Mouse (Mus musculus) small intestine, adult 2 months (tissue): ENCODE measurements around the gene Olfr1280. TPM values are rescaled to one million over a fixed set of nuclear protein-coding genes. Genes with fewer than 3 reads are reported as not detected.
"Not testable (repeated sequence)": the region's sequence is repeated elsewhere in the genome, so short reads cannot be mapped to it uniquely, and the experiment has no call there.

Experiments used
- H3K27ac ChIP-seq: fragments of 200-500 bp; 2 replicates; pipeline ENCODE4 v1.5.1; 2012; ENCODE audit warnings: low read depth, low read length, control low read depth, inconsistent platforms; ENCODE audit not compliant: insufficient read depth
- H3K27me3 ChIP-seq: fragments of 200-500 bp; 2 replicates; pipeline ENCODE4 v1.6.1; 2012; ENCODE audit warnings: mild to moderate bottlenecking, moderate library complexity, low read length, inconsistent platforms; ENCODE audit not compliant: control insufficient read depth, insufficient read depth
- H3K36me3 ChIP-seq: fragments of 200-500 bp; 2 replicates; pipeline ENCODE4 v1.6.1; 2012; ENCODE audit warnings: mild to moderate bottlenecking, low read length, control low read depth, inconsistent platforms; ENCODE audit not compliant: control insufficient read depth, insufficient read depth
- H3K4me1 ChIP-seq: fragments of 200-500 bp; 2 replicates; pipeline ENCODE4 v1.6.1; 2012; ENCODE audit warnings: low read length, inconsistent platforms, mixed read lengths; ENCODE audit not compliant: control insufficient read depth, insufficient read depth, insufficient read length
- H3K4me3 ChIP-seq: fragments of 200-500 bp; 2 replicates; pipeline ENCODE4 v1.5.1; 2012; ENCODE audit warnings: low read depth, mild to moderate bottlenecking, control low read depth, inconsistent platforms, low read length, moderate library complexity
- CTCF ChIP-seq: fragments of 200-500 bp; IDR thresholded peaks from 2 replicates; pipeline ENCODE4 v1.5.1; 2012; ENCODE audit warnings: low read depth, mild to moderate bottlenecking, control low read depth, inconsistent platforms, low read length, moderate library complexity, mixed read lengths; ENCODE audit not compliant: insufficient replicate concordance, insufficient read length; ENCODE audit errors: extremely low read depth
- POLR2A ChIP-seq: fragments of 200-500 bp; IDR thresholded peaks from 2 replicates; pipeline ENCODE4 v1.6.1; 2012; ENCODE audit warnings: low read depth, mild to moderate bottlenecking, control low read depth, inconsistent platforms, low read length, moderate library complexity
- WGBS: fragments of 180-500 bp; shearing (Covaris S2); methylation state at CpG from one replicate; pipeline ENCODE4 v1.1.7; 2018; 5-methylcytosine and 5-hydroxymethylcytosine counted together
- polyA plus RNA-seq: library from polyadenylated mRNA; depleted of rRNA; stranded (reverse); fragments of >200 nt; gene quantifications from 2 replicates; pipeline ENCODE4 v1.2.3, GENCODE M21; 2012; rRNA removed

Olfr1280 gene
- not detected in 2 replicates for polyA plus RNA-seq

DNA sequence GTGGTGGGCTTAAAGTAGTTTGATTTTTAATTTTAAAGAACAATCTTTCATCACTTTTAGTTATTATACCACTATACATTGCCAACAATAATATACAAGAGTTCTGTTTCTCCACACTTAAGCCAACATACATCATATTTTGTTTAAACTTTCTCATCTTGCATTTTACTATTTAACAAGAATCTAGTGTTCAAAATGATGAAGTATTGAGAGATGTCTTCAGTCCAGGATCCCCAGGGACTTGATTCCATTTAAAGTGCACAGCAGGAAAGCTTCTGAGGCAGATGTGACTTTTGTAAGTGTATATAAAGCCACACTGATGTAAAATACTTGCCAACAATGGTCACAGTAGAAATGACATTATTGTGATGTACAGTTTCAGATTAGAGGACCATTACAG, at the start of gene Olfr1280:
Gene Olfr1280, plus strand, starts transcription at position 301 of the 400 bp plus-strand sequence.
- TF ChIP-seq CTCF: no peak
- no peak for TF ChIP-seq POLR2A
- H3K27ac ChIP-seq: no peak within 1 kb of the TSS
- H3K4me3 ChIP-seq: no peak within 1 kb of the TSS
- H3K4me1 ChIP-seq: no peaks in the 10 kb centered on the region
- no peaks in the 10 kb centered on the region for H3K27me3 ChIP-seq
- H3K36me3 ChIP-seq: no peaks in the 10 kb centered on the region

- Histone ChIP-seq H3K4me1 (no peaks in the 10 kb centered on the region), H3K27me3 (no peaks in the 10 kb centered on the region), H3K27ac (no peak within 1 kb of the TSS), H3K36me3 (no peaks in the 10 kb centered on the region), H3K4me3 (no peak within 1 kb of the TSS)
- WGBS: 73% methylated on average over 2 of the region's 2 CpGs
- no peak for TF ChIP-seq CTCF
- no peak for TF ChIP-seq POLR2A
These were observed 39.8 kb upstream of the Olfr1280 start, which contains the start of gene Olfr1277 for GRCm38 (mm10) chr2:111274006-111274405. Olfr1277 (minus strand) TSS chr2:111274106.

DNA sequence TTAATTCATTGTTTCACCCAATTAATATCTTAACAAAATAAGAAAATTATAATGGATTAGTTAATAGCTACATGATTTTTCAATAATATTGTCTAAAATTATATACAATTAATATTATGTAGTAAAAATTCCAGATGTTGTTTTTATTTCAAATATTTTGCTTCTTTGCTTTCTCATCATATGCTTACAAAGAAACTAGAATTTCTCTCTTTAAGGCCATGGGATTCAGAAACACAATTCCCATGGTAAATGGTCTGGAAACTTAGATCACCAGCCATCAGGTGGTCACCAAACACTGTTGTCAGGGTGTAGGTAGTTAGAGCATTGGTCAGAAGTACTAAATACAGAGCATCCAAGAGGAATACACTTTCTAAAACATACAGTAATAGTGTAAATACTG, 24.0 kb upstream of the Olfr1280 start, which contains the start of gene Olfr1278:
Gene Olfr1278, plus strand, starts transcription at position 301 of the 400 bp plus-strand sequence.
- no peak within 1 kb of the TSS for H3K4me3 ChIP-seq
- no peaks in the 10 kb centered on the region for H3K4me1 ChIP-seq
- H3K27me3 ChIP-seq: no peaks in the 10 kb centered on the region
- TF ChIP-seq POLR2A (no peak), CTCF (no peak)
- no peaks in the 10 kb centered on the region for H3K36me3 ChIP-seq
- H3K27ac ChIP-seq: no peak within 1 kb of the TSS

DNA sequence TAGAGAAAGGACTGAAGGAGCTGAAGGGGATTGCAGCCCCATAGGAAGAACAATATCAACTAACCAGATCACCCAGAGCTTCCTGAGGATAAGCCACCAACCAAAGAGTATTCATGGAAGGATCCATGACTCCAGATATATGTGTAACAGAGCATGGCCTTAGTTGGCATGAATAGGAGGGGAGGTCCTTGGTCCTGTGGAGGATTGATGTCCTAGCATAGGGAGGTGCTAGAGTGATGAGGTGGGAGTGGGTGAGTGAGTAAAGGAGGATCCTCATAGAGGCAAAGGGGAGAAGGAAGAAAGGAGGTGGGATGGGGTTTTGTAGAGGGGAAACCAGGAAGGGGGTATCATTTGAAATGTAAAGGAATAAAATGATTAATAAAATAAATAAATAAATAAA, 15.3 kb upstream of the Olfr1280 start:
- Histone ChIP-seq H3K27ac (no peak overlapping the region), H3K36me3 (no peaks in the 10 kb centered on the region), H3K27me3 (no peaks in the 10 kb centered on the region), H3K4me1 (no peaks in the 10 kb centered on the region), H3K4me3 (no peak overlapping the region)
- no peak for TF ChIP-seq POLR2A
- TF ChIP-seq CTCF: no peak

DNA sequence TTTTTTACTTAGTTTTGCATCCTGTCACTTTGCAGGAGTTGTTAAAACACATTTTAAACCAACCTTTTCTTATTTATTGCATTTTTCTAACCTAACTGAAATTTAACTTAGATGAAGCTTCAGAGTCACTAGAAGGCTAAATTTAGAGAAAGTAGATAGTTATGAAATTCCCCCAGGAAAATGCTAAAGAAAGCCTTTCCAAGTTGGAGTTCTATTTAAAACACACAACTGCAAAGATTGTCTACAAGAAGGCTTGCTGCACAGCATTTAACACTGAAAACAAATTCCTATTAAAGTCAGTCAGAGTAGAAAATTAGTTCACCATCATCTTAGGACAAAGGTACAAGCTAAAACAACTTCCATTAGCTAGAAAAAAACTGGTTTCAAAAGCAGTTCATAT, 13.4 kb upstream of the Olfr1280 start, which contains the start of gene Olfr1279:
Gene Olfr1279, plus strand, starts transcription at position 262 of the 400 bp plus-strand sequence.
- H3K4me3 ChIP-seq: no peak within 1 kb of the TSS
- no peaks in the 10 kb centered on the region for H3K36me3 ChIP-seq
- TF ChIP-seq POLR2A: no peak
- no peak for TF ChIP-seq CTCF
- H3K4me1 ChIP-seq: no peaks in the 10 kb centered on the region
- H3K27me3 ChIP-seq: no peaks in the 10 kb centered on the region
- H3K27ac ChIP-seq: no peak within 1 kb of the TSS

- H3K4me1 ChIP-seq: no peaks in the 10 kb centered on the region
- no peak within 1 kb of the TSS for H3K4me3 ChIP-seq
- WGBS: 72% methylated on average over 2 of the region's 2 CpGs
These were observed 12.4 kb downstream of the Olfr1280 start, which contains the start of gene Olfr1281 for GRCm38 (mm10) chr2:111326220-111326619. Olfr1281 (plus strand) TSS chr2:111326520.

GRCm38 (mm10) chr2:111333721-111334120, 19.9 kb downstream of the Olfr1280 start:
- not testable (repeated sequence) for H3K36me3 ChIP-seq, H3K4me1 ChIP-seq, H3K27me3 ChIP-seq, H3K27ac ChIP-seq, H3K4me3 ChIP-seq
- 81% methylated on average over 5 of the region's 5 CpGs for WGBS

More at GRCm38 (mm10) chr2:111326220-111326619, 12.4 kb downstream of the Olfr1280 start, which contains the start of gene Olfr1281:
- TF ChIP-seq POLR2A (no peak), CTCF (no peak)
- Histone ChIP-seq H3K27me3 (no peaks in the 10 kb centered on the region), H3K27ac (no peak within 1 kb of the TSS), H3K36me3 (no peaks in the 10 kb centered on the region)

DNA sequence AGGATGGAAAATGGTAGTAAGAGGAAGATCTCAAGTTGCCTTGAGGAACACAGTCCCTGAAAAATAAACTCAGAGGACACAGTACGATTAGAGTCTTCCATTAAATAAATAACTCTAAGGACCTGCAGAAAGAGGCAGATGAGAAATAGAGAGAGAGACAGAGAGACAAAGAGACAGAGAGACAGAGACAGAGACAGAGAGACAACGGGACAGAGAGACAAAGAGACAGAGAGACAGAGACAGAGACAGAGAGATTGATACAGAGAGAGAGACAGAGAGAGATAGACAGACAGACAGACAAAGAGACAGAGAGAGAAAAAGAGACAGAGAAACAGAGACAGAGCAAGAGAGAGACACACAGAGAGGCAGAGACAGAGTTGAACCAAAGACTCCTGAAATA, 22.2 kb downstream of the Olfr1280 start, which contains the start of gene Olfr1282:
Gene Olfr1282, minus strand, starts transcription at position 101 of the 400 bp plus-strand sequence.
- H3K27me3 ChIP-seq: no peaks in the 10 kb centered on the region
- TF ChIP-seq POLR2A: no peak
- no peak for TF ChIP-seq CTCF
- H3K4me1 ChIP-seq: no peaks in the 10 kb centered on the region
- no peaks in the 10 kb centered on the region for H3K36me3 ChIP-seq
- H3K27ac ChIP-seq: no peak within 1 kb of the TSS
- no peak within 1 kb of the TSS for H3K4me3 ChIP-seq
- 60% methylated on average over 2 of the region's 2 CpGs for WGBS
